Mouse (Mus musculus) ES-Bruce4 (cell line): ENCODE results near the gene Tmem104.

Experiments
- CTCF ChIP-seq: IDR thresholded peaks from one replicate; pipeline ENCODE4 v1.8.1; 2011; ENCODE audit warnings: low read depth, low read length
- EP300 ChIP-seq: IDR thresholded peaks from 2 replicates; pipeline ENCODE4 v1.6.1; 2011; ENCODE audit warnings: low read depth, low read length; ENCODE audit not compliant: insufficient read depth
- POLR2A ChIP-seq: IDR thresholded peaks from one replicate; pipeline ENCODE4 v1.8.1; 2011; ENCODE audit warnings: low read length; ENCODE audit not compliant: insufficient read depth

DNA sequence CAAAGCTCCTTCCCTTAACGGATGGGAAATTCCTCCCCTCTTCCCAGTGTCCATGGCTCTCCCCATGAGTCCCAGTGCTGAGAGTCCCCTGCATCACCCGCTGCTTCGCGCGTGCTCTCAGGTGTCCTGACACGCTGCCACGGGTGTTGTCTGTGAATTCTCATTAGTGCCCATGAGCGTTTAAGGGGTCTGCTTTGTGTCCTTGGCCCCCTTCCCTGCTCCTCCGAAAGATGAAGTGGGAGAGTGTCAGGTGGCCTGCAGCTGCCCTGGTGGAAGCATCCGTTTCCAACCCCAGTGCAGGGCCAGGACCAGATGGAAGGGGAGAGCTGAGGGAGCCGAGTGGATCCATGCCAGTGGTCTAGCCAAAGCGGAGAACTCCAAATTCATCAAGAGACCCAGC, 20.8 kb downstream of the Tmem104 start:
- TF ChIP-seq CTCF (no peak), POLR2A (no peak), EP300 (no peak)
